Mouse (Mus musculus): Measurements from ENCODE around the gene Dpysl4.

DNA sequence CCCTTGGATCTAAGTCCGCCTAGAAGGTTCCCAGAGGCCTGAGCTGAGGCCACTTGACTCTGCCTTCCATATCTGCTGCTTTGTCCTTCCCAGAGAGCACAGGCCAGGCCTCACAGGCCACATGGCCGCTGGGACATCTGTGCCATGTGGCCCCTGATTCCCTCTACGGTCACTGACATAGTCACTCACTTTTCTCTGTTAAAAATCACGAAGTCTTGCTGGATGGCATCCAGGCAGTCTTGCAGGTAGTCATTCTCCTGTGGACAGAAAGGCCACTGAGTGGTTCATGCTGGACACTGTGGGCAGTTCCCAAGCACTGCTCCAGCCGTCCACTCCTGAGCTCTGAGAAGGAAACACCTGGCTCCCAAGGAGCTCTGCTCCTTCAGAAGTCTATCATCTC is 19.3 kb downstream of the Dpysl4 start:
- TF ChIP-seq POLR2A (IDR thresholded peaks at IDR 0.05; ENCODE audit: low read depth, low read length) (no peak), CTCF (IDR thresholded peaks at IDR 0.05; ENCODE audit: extremely low read depth, insufficient read length, insufficient replicate concordance, low read depth, low read length) (no peak)
